Mouse (Mus musculus) neural tube, embryonic 11.5 days (tissue): ENCODE results near the gene Ptgfrn. TPM values are rescaled to one million over a fixed set of nuclear protein-coding genes. Genes with fewer than 3 reads are reported as not detected.

ENCODE experiments used
- ATAC-seq: fragments of 200-750 bp; cut with Nextera tagmentation; 2 replicates; pipeline ENCODE4 v1.8.0; 2017; ENCODE audit warnings: moderate number of reproducible peaks, mild to moderate bottlenecking, moderate TSS enrichment, moderate library complexity; ENCODE audit not compliant: insufficient read depth, low FRiP score, low TSS enrichment
- DNase-seq: peaks from one replicate; pipeline ENCODE4 v3.0.0-alpha.2; 2015; ENCODE audit warnings: low spot score
- H3K27ac ChIP-seq: fragments of 300-500 bp; sonication (generic); 2 replicates; pipeline ENCODE4 v1.5.1; 2014; ENCODE audit warnings: low read depth, mild to moderate bottlenecking, low read length
- H3K27me3 ChIP-seq: fragments of 300-500 bp; sonication (generic); 2 replicates; pipeline ENCODE4 v1.6.1; 2014; ENCODE audit warnings: mild to moderate bottlenecking, low read length, mixed read lengths; ENCODE audit not compliant: control insufficient read depth, insufficient read depth
- H3K36me3 ChIP-seq: fragments of 300-500 bp; sonication (generic); 2 replicates; pipeline ENCODE4 v1.6.1; 2014; ENCODE audit warnings: mild to moderate bottlenecking, low read length, moderate library complexity, mixed read lengths; ENCODE audit not compliant: control insufficient read depth, insufficient read depth
- H3K4me1 ChIP-seq: fragments of 300-500 bp; sonication (generic); 2 replicates; pipeline ENCODE4 v1.6.1; 2014; ENCODE audit warnings: low read length, mixed read lengths; ENCODE audit not compliant: control insufficient read depth, insufficient read depth
- H3K4me2 ChIP-seq: fragments of 300-500 bp; sonication (generic); 2 replicates; pipeline ENCODE4 v1.6.1; 2014; ENCODE audit warnings: low read depth, mild to moderate bottlenecking, moderate library complexity
- H3K4me3 ChIP-seq: fragments of 300-500 bp; sonication (generic); 2 replicates; pipeline ENCODE4 v1.5.1; 2014; ENCODE audit warnings: low read depth, low read length
- H3K9ac ChIP-seq: fragments of 300-500 bp; sonication (generic); 2 replicates; pipeline ENCODE4 v1.6.1; 2014; ENCODE audit warnings: mild to moderate bottlenecking, low read length
- H3K9me3 ChIP-seq: fragments of 300-500 bp; sonication (generic); 2 replicates; pipeline ENCODE4 v1.6.1; 2016; ENCODE audit warnings: low read length; ENCODE audit not compliant: control insufficient read depth
- WGBS: fragments of 180-500 bp; shearing (Covaris S2); extraction: QIAGEN DNeasy Blood & Tissue Kit; methylation state at CpG from one replicate; pipeline ENCODE4 v1.1.7; 2014; 5-methylcytosine and 5-hydroxymethylcytosine counted together
- polyA plus RNA-seq: library from polyadenylated mRNA; unstranded; fragments of >200 nt; fragmentation: Nextera tagmentation; extraction: Ambion mirVana; gene quantifications from 2 replicates; pipeline ENCODE4 v1.2.1, GENCODE M21; 2014

The Ptgfrn gene
- polyA plus RNA-seq, 1 experiment from 2014 or later = 3.1 TPM

- no peaks in the 10 kb centered on the region; the same call in 1 of the 2 replicates for H3K4me1 ChIP-seq
- H3K36me3 ChIP-seq = no peaks in the 10 kb centered on the region
- no peak overlapping the region for H3K4me2 ChIP-seq
- no peaks in the 10 kb centered on the region for H3K27me3 ChIP-seq
- 74% methylated on average over 10 of the region's 10 CpGs for WGBS
- H3K4me3 ChIP-seq = no peak overlapping the region
- ATAC-seq (no peak), DNase-seq (no peak)
- H3K9me3 ChIP-seq = no peaks in the 10 kb centered on the region
- no peak overlapping the region for H3K27ac ChIP-seq
- no peak overlapping the region for H3K9ac ChIP-seq
These were observed 39.8 kb downstream of the Ptgfrn start for GRCm38 (mm10) chr3:101070230-101070795.

GRCm38 (mm10) chr3:101068701-101069100, 41.4 kb downstream of the Ptgfrn start:
- ATAC-seq (no peak), DNase-seq (no peak)
- Histone ChIP-seq H3K9me3 (no peaks in the 10 kb centered on the region), H3K27ac (no peak overlapping the region), H3K4me1 (no peaks in the 10 kb centered on the region; the same call in 1 of the 2 replicates), H3K9ac (no peak overlapping the region), H3K4me3 (no peak overlapping the region), H3K4me2 (no peak overlapping the region), H3K36me3 (no peaks in the 10 kb centered on the region), H3K27me3 (no peaks in the 10 kb centered on the region)
- 44% methylated on average over 5 of the region's 5 CpGs for WGBS

- 87% methylated on average over 6 of the region's 6 CpGs for WGBS
- H3K4me3 ChIP-seq = no peak overlapping the region
- no peaks in the 10 kb centered on the region for H3K27me3 ChIP-seq
- no peaks in the 10 kb centered on the region; the same call in 1 of the 2 replicates for H3K4me1 ChIP-seq
- no peak overlapping the region for H3K9ac ChIP-seq
- no peak overlapping the region for H3K4me2 ChIP-seq
- no peak for DNase-seq
- no peaks in the 10 kb centered on the region for H3K36me3 ChIP-seq
- no peak for ATAC-seq
- no peaks in the 10 kb centered on the region for H3K9me3 ChIP-seq
- no peak overlapping the region for H3K27ac ChIP-seq
These were observed 43.9 kb downstream of the Ptgfrn start for GRCm38 (mm10) chr3:101066175-101066574.

GRCm38 (mm10) chr3:101061865-101062585, 48.1 kb downstream of the Ptgfrn start:
- ATAC-seq (no peak), DNase-seq (no peak)
- Histone ChIP-seq H3K4me3 (no peak overlapping the region), H3K4me1 (no peaks in the 10 kb centered on the region), H3K4me2 (no peak overlapping the region), H3K9ac (no peak overlapping the region), H3K27ac (no peak overlapping the region), H3K9me3 (no peaks in the 10 kb centered on the region), H3K27me3 (no peaks in the 10 kb centered on the region), H3K36me3 (no peaks in the 10 kb centered on the region)
- 95% methylated on average over 7 of the region's 7 CpGs for WGBS

GRCm38 (mm10) chr3:101059214-101059613, 50.9 kb downstream of the Ptgfrn start:
- H3K36me3 ChIP-seq = no peaks in the 10 kb centered on the region
- DNase-seq = no peak
- 79% methylated on average over 4 of the region's 4 CpGs for WGBS
- no peaks in the 10 kb centered on the region for H3K4me1 ChIP-seq
- H3K9ac ChIP-seq = no peak overlapping the region
- no peaks in the 10 kb centered on the region for H3K9me3 ChIP-seq
- H3K4me3 ChIP-seq = no peak overlapping the region
- no peak overlapping the region for H3K27ac ChIP-seq
- H3K27me3 ChIP-seq = no peaks in the 10 kb centered on the region
- H3K4me2 ChIP-seq = no peak overlapping the region
- ATAC-seq = no peak

GRCm38 (mm10) chr3:101058203-101058602, 51.9 kb downstream of the Ptgfrn start:
- Histone ChIP-seq H3K9me3 (no peaks in the 10 kb centered on the region), H3K36me3 (no peaks in the 10 kb centered on the region), H3K27ac (no peak overlapping the region), H3K27me3 (no peaks in the 10 kb centered on the region), H3K9ac (no peak overlapping the region), H3K4me2 (no peak overlapping the region), H3K4me1 (no peaks in the 10 kb centered on the region), H3K4me3 (no peak overlapping the region)
- DNase-seq (no peak), ATAC-seq (no peak)
- 85% methylated on average over 2 of the region's 2 CpGs for WGBS

- Histone ChIP-seq H3K27me3 (no peaks in the 10 kb centered on the region), H3K9me3 (no peaks in the 10 kb centered on the region), H3K36me3 (no peaks in the 10 kb centered on the region), H3K4me1 (no peaks in the 10 kb centered on the region), H3K4me2 (no peak overlapping the region), H3K27ac (no peak overlapping the region), H3K4me3 (no peak overlapping the region), H3K9ac (no peak overlapping the region)
- ATAC-seq (no peak), DNase-seq (no peak)
- WGBS = 88% methylated on average over 8 of the region's 8 CpGs
These were observed 54.9 kb downstream of the Ptgfrn start for GRCm38 (mm10) chr3:101055216-101055615.

GRCm38 (mm10) chr3:101051601-101052000, 58.5 kb downstream of the Ptgfrn start:
- 79% methylated on average over 4 of the region's 4 CpGs for WGBS
- no peaks in the 10 kb centered on the region for H3K4me1 ChIP-seq
- 0 out of 2 replicates have a peak, but pooled peaks cover 2% of the 10 kb centered on the region for H3K36me3 ChIP-seq
- H3K27me3 ChIP-seq = no peaks in the 10 kb centered on the region
- DNase-seq (no peak), ATAC-seq (no peak)
- H3K4me3 ChIP-seq = no peak overlapping the region
- H3K4me2 ChIP-seq = no peak overlapping the region
- H3K9me3 ChIP-seq = no peaks in the 10 kb centered on the region
- H3K27ac ChIP-seq = no peak overlapping the region
- H3K9ac ChIP-seq = no peak overlapping the region

- no peaks in the 10 kb centered on the region for H3K27me3 ChIP-seq
These were observed 60.1 kb downstream of the Ptgfrn start for GRCm38 (mm10) chr3:101049997-101050396.

More at GRCm38 (mm10) chr3:101049997-101050396, 60.1 kb downstream of the Ptgfrn start:
- Histone ChIP-seq H3K27ac (no peak overlapping the region), H3K36me3 (peaks cover 2% of the 10 kb centered on the region; the same call in 1 of the 2 replicates), H3K9me3 (no peaks in the 10 kb centered on the region), H3K4me3 (no peak overlapping the region), H3K9ac (no peak overlapping the region), H3K4me2 (no peak overlapping the region), H3K4me1 (no peaks in the 10 kb centered on the region)
- no peak for ATAC-seq
- 78% methylated on average over 9 of the region's 9 CpGs for WGBS
- DNase-seq = no peak
